Mouse (Mus musculus): ENCODE data around the gene Inpp5d. TPM values are rescaled to one million over a fixed set of nuclear protein-coding genes. Genes with fewer than 3 reads are reported as not detected.
"Not testable (repeated sequence)": the region's sequence is repeated elsewhere in the genome, so short reads cannot be mapped to it uniquely, and the experiment has no call there.

The Inpp5d gene
- total and polyA plus RNA-seq, 2 experiments from 2014 or later: 3.0 to 25.4 TPM

- H3K36me3 ChIP-seq (ENCODE audit: insufficient read depth): no peaks in the 10 kb centered on the region
- ATAC-seq: no peak
- H3K9me3 ChIP-seq (ENCODE audit: low read length): no peaks in the 10 kb centered on the region
- DNase-seq: no peak
- no peaks in the 10 kb centered on the region for H3K27me3 ChIP-seq (ENCODE audit: insufficient read depth, low read length)
- H3K9ac ChIP-seq: no peak overlapping the region
- 74% methylated on average over 1 of the region's 1 CpGs for WGBS
- H3K4me3 ChIP-seq (ENCODE audit: low read depth, low read length): no peak overlapping the region
- no peak for TF ChIP-seq CTCF (IDR thresholded peaks at IDR 0.05; ENCODE audit: low read depth)
- H3K4me1 ChIP-seq (ENCODE audit: insufficient read depth): 0 out of 2 replicates have a peak, but pooled peaks cover 3% of the 10 kb centered on the region
- H3K4me2 ChIP-seq (ENCODE audit: low read depth): no peak overlapping the region
- no peak overlapping the region for H3K27ac ChIP-seq (ENCODE audit: low read depth, low read length)
Observed at GRCm38 (mm10) chr1:87667006-87667405, 46.9 kb downstream of the Inpp5d start.

GRCm38 (mm10) chr1:87668300-87668699, 48.2 kb downstream of the Inpp5d start:
- H3K27ac ChIP-seq (ENCODE audit: low read depth, low read length): no peak overlapping the region
- no peak overlapping the region for H3K4me3 ChIP-seq (ENCODE audit: low read depth, low read length)
- WGBS: 91% methylated on average over 7 of the region's 7 CpGs

DNA sequence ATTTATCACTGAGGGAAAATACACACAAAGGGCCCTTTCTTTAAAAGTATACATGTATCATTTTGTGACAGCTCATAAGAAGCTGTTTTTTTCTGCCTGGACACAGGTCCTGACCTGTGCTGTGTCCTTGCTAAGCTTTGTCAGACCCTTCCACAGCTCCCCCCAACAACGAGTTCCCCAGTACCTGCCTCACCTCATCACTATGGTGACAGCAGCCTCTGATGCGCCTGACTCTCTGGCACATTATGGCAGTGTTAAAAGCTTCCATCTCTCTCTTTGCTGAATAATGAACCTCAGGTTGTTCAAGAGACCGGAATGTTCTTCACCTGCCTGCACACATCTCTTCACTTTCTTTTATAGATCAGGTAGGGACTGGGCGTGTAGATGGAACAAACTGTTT, 51.4 kb downstream of the Inpp5d start:
- ATAC-seq: peak; percentile 60; the same call in 1 of the 2 replicates
- no peak for DNase-seq
- 49% methylated on average over 4 of the region's 4 CpGs for WGBS
- Histone ChIP-seq H3K4me2 (ENCODE audit: low read depth) (no peak overlapping the region), H3K4me3 (ENCODE audit: low read depth, low read length) (no peak overlapping the region), H3K36me3 (ENCODE audit: insufficient read depth) (no peaks in the 10 kb centered on the region), H3K27ac (ENCODE audit: low read depth, low read length) (no peak overlapping the region), H3K27me3 (ENCODE audit: insufficient read depth, low read length) (no peaks in the 10 kb centered on the region), H3K9ac (no peak overlapping the region), H3K4me1 (ENCODE audit: insufficient read depth) (0 out of 2 replicates have a peak, but pooled peaks cover 3% of the 10 kb centered on the region), H3K9me3 (ENCODE audit: low read length) (no peaks in the 10 kb centered on the region)
- no peak for TF ChIP-seq CTCF (IDR thresholded peaks at IDR 0.05; ENCODE audit: low read depth)

More at GRCm38 (mm10) chr1:87668300-87668699, 48.2 kb downstream of the Inpp5d start:
- Histone ChIP-seq H3K9me3 (ENCODE audit: low read length) (no peaks in the 10 kb centered on the region), H3K4me2 (ENCODE audit: low read depth) (no peak overlapping the region), H3K27me3 (ENCODE audit: insufficient read depth, low read length) (no peaks in the 10 kb centered on the region), H3K4me1 (ENCODE audit: insufficient read depth) (0 out of 2 replicates have a peak, but pooled peaks cover 3% of the 10 kb centered on the region), H3K9ac (no peak overlapping the region), H3K36me3 (ENCODE audit: insufficient read depth) (no peaks in the 10 kb centered on the region)
- DNase-seq (no peak), ATAC-seq (no peak)
- no peak for TF ChIP-seq CTCF (IDR thresholded peaks at IDR 0.05; ENCODE audit: low read depth)

- 0 out of 2 replicates have a peak, but pooled peaks cover 3% of the 10 kb centered on the region for H3K4me1 ChIP-seq (ENCODE audit: insufficient read depth)
- H3K36me3 ChIP-seq (ENCODE audit: insufficient read depth): no peaks in the 10 kb centered on the region
- H3K27me3 ChIP-seq (ENCODE audit: insufficient read depth, low read length): no peaks in the 10 kb centered on the region
- 77% methylated on average over 9 of the region's 9 CpGs for WGBS
- no peak for TF ChIP-seq CTCF (IDR thresholded peaks at IDR 0.05; ENCODE audit: low read depth)
- H3K27ac ChIP-seq (ENCODE audit: low read depth, low read length): no peak overlapping the region
- H3K4me2 ChIP-seq (ENCODE audit: low read depth): no peak overlapping the region
- H3K4me3 ChIP-seq (ENCODE audit: low read depth, low read length): no peak overlapping the region
- H3K9ac ChIP-seq: no peak overlapping the region
- ATAC-seq (no peak), DNase-seq (no peak)
- H3K9me3 ChIP-seq (ENCODE audit: low read length): no peaks in the 10 kb centered on the region
Observed at GRCm38 (mm10) chr1:87673822-87674604, 53.9 kb downstream of the Inpp5d start.

- DNase-seq (no peak), ATAC-seq (no peak)
- Histone ChIP-seq H3K4me1 (ENCODE audit: insufficient read depth) (0 out of 2 replicates have a peak, but pooled peaks cover 3% of the 10 kb centered on the region), H3K27me3 (ENCODE audit: insufficient read depth, low read length) (no peaks in the 10 kb centered on the region), H3K4me2 (ENCODE audit: low read depth) (no peak overlapping the region), H3K9ac (no peak overlapping the region), H3K9me3 (ENCODE audit: low read length) (no peaks in the 10 kb centered on the region), H3K27ac (ENCODE audit: low read depth, low read length) (no peak overlapping the region), H3K4me3 (ENCODE audit: low read depth, low read length) (no peak overlapping the region), H3K36me3 (ENCODE audit: insufficient read depth) (no peaks in the 10 kb centered on the region)
- no peak for TF ChIP-seq CTCF (IDR thresholded peaks at IDR 0.05; ENCODE audit: low read depth)
- 86% methylated on average over 6 of the region's 6 CpGs for WGBS
Observed at GRCm38 (mm10) chr1:87676006-87676405, 55.9 kb downstream of the Inpp5d start.

DNA sequence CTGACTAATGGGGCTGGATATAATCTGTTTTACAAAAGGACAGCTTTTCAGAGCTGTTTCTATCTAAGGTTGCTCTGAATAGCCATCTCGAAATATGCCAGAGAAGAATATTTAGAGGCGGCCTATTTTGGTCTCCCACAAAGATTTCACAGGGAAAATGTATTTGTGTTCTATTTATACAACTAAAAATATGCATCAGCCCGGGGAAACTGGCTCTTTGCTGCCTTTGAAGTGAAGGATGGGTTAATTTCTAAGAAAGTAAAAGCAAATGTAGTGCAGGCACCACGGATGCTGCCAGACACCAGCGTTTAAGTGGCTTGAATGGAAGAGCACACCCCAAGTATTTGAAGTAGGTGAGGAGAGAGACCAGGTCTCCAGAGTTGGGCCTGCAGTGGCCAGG, 59.0 kb downstream of the Inpp5d start:
- no peak for TF ChIP-seq CTCF (IDR thresholded peaks at IDR 0.05; ENCODE audit: low read depth)
- H3K4me3 ChIP-seq (ENCODE audit: low read depth, low read length): no peak overlapping the region
- H3K27me3 ChIP-seq (ENCODE audit: insufficient read depth, low read length): no peaks in the 10 kb centered on the region
- H3K27ac ChIP-seq (ENCODE audit: low read depth, low read length): no peak overlapping the region
- H3K9ac ChIP-seq: no peak overlapping the region
- no peak overlapping the region for H3K4me2 ChIP-seq (ENCODE audit: low read depth)
- H3K9me3 ChIP-seq (ENCODE audit: low read length): no peaks in the 10 kb centered on the region
- WGBS: 62% methylated on average over 5 of the region's 5 CpGs
- ATAC-seq: no peak
- no peaks in the 10 kb centered on the region for H3K36me3 ChIP-seq (ENCODE audit: insufficient read depth)
- H3K4me1 ChIP-seq (ENCODE audit: insufficient read depth): no peaks in the 10 kb centered on the region
- peak; percentile 26 for DNase-seq

- Histone ChIP-seq H3K9ac (no peak overlapping the region), H3K4me3 (ENCODE audit: low read depth, low read length) (no peak overlapping the region), H3K36me3 (ENCODE audit: insufficient read depth) (no peaks in the 10 kb centered on the region), H3K4me1 (ENCODE audit: insufficient read depth) (no peaks in the 10 kb centered on the region), H3K27me3 (ENCODE audit: insufficient read depth, low read length) (no peaks in the 10 kb centered on the region), H3K4me2 (ENCODE audit: low read depth) (no peak overlapping the region), H3K27ac (ENCODE audit: low read depth, low read length) (no peak overlapping the region), H3K9me3 (ENCODE audit: low read length) (no peaks in the 10 kb centered on the region)
- 94% methylated on average over 4 of the region's 4 CpGs for WGBS
- no peak for ATAC-seq
- DNase-seq: no peak
- TF ChIP-seq CTCF (IDR thresholded peaks at IDR 0.05; ENCODE audit: low read depth): no peak
Observed at GRCm38 (mm10) chr1:87680950-87681349, 60.8 kb downstream of the Inpp5d start.

DNA sequence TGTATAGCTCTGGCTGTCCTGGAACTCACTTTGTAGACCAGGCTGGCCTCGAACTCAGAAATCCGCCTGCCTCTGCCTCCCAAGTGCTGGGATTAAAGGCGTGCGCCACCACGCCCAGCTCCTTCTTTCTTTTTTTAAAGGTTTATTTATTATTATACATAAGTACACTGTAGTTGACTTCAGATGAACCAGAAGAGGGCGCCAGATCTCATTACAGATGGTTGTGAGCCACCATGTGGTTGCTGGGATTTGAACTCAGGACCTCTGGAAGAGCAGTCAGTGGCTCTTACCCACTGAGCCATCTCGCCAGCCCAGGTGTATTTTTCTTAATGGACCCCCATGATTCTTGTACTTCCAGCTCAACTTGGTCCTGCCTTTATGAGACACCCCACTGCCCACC, 62.4 kb downstream of the Inpp5d start:
- not testable (repeated sequence) for H3K4me1 ChIP-seq (ENCODE audit: insufficient read depth); H3K9me3 ChIP-seq (ENCODE audit: low read length); H3K4me3 ChIP-seq (ENCODE audit: low read depth, low read length); H3K27ac ChIP-seq (ENCODE audit: low read depth, low read length); ATAC-seq; H3K27me3 ChIP-seq (ENCODE audit: insufficient read depth, low read length); DNase-seq; H3K9ac ChIP-seq; H3K36me3 ChIP-seq (ENCODE audit: insufficient read depth); H3K4me2 ChIP-seq (ENCODE audit: low read depth)
- 89% methylated on average over 6 of the region's 7 CpGs for WGBS
